Mouse (Mus musculus): Measurements from ENCODE around the gene Gm42417.

The Gm42417 gene

GRCm38 (mm10) chr1:36563632-36564031, 24.4 kb upstream of the Gm42417 start:
- DNase-seq: no peak

- DNase-seq: no peak
These were observed 24.0 kb upstream of the Gm42417 start for GRCm38 (mm10) chr1:36563197-36563596.

- DNase-seq: no peak
These were observed 23.2 kb upstream of the Gm42417 start for GRCm38 (mm10) chr1:36562388-36562787.

GRCm38 (mm10) chr1:36560903-36561302, 21.7 kb upstream of the Gm42417 start:
- DNase-seq: no peak

DNA sequence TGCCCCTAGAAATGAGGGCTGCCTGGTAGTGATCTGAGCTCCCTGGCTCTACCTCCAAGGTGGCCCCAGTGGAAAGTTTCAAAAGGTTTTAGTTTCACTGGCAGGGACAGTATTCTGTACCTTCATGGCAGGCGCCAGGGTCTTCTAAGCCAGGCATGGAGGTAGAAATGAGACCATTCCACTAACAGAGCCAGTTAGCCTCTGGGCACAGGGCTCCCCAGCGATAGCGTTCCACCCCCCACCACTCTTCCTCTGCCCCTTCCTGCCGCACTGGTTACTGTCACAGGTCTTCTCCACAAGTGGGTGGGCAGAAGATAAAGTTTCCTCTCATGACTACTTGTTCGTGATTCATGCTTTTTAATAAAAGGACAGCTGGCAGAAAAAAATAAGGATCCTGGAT, 20.7 kb upstream of the Gm42417 start:
- DNase-seq: no peak

DNA sequence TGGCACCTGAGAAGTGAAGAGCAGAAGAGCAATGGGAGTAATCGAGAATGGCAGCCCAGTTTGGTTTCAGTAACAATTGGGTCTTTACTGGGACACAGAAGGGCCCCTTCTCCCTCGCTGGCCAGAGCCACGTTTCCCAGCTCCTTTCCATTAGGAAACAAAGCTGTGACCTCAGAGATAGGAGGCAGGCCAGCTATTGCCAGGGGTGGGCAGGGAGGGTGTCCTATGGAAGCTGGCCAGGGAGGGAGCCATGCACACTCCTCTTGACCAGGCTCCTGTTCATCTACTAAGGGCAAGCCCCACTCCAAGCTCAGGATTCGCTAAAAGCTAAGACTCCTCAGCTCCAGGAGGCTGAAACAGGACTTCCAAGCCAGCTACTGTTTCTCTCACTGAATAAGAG, 20.0 kb upstream of the Gm42417 start:
- no peak for DNase-seq

GRCm38 (mm10) chr1:36558031-36558993, 19.1 kb upstream of the Gm42417 start, which contains the start of gene Sema4c:
Gene Sema4c (minus strand): TSS chr1:36558349.
- peak; percentile 69 for DNase-seq

DNA sequence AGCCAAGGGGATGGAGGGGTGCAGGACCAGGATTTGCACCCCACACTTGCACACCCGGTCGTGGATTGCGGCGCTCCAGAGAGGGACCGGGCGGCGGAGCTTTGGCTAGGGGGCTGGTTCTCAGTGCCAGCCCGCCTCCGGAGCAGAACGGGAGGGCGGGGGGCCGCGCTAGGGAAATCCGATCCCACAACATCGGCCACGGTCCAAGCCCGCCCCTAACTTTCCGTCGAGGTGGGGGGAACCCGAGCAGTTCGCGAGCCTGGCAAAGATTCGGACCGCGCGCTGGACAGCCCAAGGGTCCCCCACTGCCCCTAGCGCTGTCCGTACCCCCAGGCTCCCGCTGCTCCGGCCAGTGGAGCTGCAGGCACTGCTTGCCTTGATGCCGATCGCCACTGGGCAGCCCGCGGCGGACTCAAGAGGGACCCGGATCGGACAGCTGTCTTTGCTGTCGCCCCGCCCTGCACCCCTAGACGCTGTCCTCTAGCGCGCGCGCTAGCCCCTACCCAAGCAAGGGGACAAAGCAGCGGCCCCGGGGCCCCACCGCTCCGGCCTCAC, 18.3 kb upstream of the Gm42417 start:
- peak; percentile 79 for DNase-seq

DNA sequence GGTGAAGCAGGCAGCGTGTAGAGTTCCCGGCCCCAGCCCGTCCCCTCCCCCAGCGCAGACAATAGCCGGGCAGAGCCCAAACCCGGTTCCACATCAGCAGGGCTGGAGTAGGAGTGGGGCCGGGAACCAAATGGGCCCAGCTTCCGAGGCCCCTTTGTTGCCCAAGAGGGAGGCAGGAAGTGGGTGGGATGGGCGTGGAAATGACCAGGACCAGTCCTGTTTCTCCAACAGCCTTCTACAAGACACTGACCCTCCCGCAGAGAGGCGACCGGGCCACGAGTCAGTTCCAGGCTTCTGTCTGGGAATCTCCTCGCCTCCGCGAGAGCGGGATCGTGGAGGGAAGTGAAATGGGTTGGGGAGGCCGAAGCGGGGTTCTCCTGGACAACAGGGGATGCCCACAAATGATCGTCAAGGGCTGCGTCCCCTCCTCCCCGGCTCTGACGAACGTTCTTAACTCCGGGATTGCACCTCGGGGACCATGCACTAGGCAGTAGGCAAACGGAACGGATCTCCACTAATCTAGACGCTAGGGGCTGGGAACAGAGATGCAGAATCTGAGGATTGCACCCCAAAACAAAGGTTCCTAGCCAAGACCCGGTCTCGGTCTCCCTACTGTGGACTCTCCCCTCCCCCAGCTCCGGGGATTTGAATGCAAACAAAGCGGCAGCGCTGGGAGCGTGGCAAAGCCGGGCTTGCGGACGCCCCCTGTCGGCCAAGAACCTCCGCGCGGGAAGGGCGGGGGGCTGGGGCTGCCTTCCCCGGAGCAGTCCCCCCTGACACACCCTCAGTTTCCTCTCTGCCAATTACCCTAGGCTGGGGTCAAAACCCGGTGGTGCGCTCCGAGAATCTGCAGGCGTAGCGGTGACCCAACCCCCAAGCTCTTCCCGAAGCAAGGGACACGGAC, 17.6 kb upstream of the Gm42417 start:
- DNase-seq: peak; percentile 93

- peak; percentile 66 for DNase-seq
These were observed 16.7 kb upstream of the Gm42417 start for GRCm38 (mm10) chr1:36555798-36556395.

DNA sequence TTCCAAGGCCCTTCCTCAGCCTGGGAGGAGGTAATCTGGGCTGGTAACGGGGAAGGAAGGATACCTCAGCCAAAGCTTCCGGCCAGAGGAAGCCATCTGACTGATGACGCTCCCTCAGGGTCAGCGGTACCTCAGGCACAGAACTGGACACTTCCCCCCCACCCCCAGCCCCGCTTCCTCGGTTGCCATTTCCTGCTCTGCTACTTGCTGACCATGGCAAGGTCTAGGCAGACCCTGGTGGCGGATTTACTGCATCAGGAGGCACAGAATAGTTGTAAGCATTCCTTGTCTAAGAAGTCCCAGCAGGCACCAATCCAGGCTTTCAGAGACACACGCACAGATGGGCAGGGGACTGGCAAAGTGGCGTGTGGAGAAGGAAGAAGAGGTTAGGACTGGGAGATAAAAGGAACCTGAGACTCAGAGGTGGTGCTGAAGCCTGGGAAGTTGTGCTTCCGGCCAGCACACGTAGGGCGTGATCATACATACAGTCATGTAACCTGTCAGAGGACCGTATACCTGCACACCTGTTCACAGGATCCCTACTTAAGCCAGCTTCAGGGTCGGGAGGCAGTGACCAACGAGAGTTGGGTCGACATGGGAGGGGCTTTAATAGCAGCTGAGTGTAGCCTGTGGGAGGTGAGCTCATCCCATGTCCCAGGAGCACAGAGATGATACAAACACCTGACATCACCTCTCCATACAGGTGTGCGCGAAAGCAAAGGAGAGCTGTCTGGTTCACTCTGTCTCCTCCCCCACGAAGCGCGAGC, 15.6 kb upstream of the Gm42417 start:
- peak; percentile 53 for DNase-seq

DNA sequence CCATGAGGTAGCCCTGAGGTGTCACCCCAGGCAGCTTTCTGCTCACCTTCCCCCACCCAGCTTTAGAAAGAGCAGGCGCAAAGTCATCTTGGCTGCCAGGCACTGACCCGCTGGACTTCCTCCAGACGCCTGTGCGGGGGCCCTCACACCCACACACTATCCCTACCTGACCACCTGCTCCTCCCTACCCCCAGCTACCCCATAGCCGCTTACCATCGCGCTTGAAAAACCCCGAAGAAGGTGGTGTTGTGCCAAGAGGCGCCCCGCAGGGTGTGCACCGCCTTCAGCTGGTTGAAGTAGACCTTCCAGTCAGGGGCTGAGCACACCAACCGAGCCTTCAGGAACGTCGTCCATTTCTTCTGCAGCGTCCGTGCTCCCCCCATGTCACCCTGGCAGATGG, 13.3 kb upstream of the Gm42417 start:
- peak; percentile 88 for DNase-seq

DNA sequence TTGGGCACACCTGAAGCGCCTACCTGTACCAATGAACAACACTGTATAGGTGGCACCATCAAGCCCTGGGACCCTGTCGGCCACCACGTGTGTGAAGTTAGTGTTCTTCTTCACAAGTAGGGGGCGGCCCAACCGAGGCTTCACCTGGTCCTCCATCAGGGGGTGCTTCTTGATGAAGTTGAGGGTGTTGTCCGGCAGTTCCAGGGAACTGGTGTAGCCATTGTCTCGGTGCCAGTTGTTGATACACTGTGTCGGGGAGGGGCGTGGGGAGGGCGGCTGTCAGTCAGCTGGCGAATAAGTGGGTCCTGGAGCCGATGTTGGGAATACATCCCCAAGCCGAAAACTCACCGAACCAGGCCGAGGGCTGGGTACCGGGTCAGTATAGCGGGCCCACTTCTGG, 12.7 kb upstream of the Gm42417 start:
- peak; percentile 63 for DNase-seq

GRCm38 (mm10) chr1:36550075-36550863, 11.0 kb upstream of the Gm42417 start:
- peak; percentile 76 for DNase-seq

- peak; percentile 42 for DNase-seq
These were observed 10.3 kb upstream of the Gm42417 start for GRCm38 (mm10) chr1:36549491-36549890.

GRCm38 (mm10) chr1:36548771-36549170, 9.5 kb upstream of the Gm42417 start:
- DNase-seq: peak; percentile 44

GRCm38 (mm10) chr1:36547981-36548598, 8.9 kb upstream of the Gm42417 start:
- peak; percentile 61 for DNase-seq

DNA sequence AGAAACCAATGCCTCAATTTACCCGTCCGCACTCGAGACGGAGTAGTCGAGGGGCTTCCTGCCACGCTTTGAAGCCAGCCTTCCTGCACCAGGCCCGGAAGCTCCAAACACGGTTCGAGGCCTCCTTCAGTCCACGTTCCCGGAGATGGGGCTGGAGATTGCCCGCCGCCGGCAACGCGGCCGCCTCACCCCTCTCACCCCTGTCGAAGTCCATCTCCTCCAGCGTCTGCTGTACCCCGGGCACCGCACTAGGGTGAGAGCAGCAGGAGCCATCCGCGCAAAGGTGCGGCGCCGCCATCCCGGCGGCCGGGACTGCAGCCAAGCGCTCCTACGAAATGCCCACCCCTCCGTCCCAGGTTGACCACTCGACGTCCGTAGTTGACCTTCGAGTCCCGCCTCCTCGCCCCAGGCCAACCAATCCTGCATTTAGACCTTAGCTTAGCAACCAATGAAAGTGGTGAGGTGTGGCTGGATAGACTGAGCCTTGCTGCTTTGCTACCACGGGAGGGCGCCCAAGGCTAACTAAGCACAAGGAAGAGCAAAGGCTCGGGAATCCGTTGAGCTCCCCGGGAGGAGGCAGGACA, 7.8 kb upstream of the Gm42417 start, which contains the start of gene Ankrd39:
TSS of gene Ankrd39 (minus strand) at position 558 of the 584 bp plus-strand sequence.
- DNase-seq: peak; percentile 100

- DNase-seq: no peak
These were observed 6.8 kb upstream of the Gm42417 start for GRCm38 (mm10) chr1:36545845-36546600.
